Mouse (Mus musculus) neural tube, embryonic 13.5 days (tissue): ENCODE data around the gene Fancd2. TPM values are rescaled to one million over a fixed set of nuclear protein-coding genes. Genes with fewer than 3 reads are reported as not detected.

ENCODE experiments used
- ATAC-seq: fragments of 200-750 bp; cut with Nextera tagmentation; 2 replicates; pipeline ENCODE4 v1.8.0; 2017; ENCODE audit warnings: low read depth, mild to moderate bottlenecking, moderate TSS enrichment, moderate library complexity
- H3K27ac ChIP-seq: fragments of 300-500 bp; sonication (generic); replicated peaks from 2 replicates; pipeline ENCODE4 v1.5.1; 2015; ENCODE audit warnings: moderate library complexity, mild to moderate bottlenecking, inconsistent platforms
- H3K27me3 ChIP-seq: fragments of 300-500 bp; sonication (generic); 2 replicates; pipeline ENCODE4 v1.6.1; 2015; ENCODE audit warnings: mild to moderate bottlenecking, inconsistent platforms
- H3K36me3 ChIP-seq: fragments of 300-500 bp; sonication (generic); 2 replicates; pipeline ENCODE4 v1.6.1; 2015; ENCODE audit warnings: mild to moderate bottlenecking, inconsistent platforms
- H3K4me1 ChIP-seq: fragments of 300-500 bp; sonication (generic); replicated peaks from 2 replicates; pipeline ENCODE4 v1.6.1; 2015; ENCODE audit warnings: inconsistent platforms
- H3K4me2 ChIP-seq: fragments of 300-500 bp; sonication (generic); 2 replicates; pipeline ENCODE4 v1.6.1; 2015; ENCODE audit warnings: inconsistent platforms, mild to moderate bottlenecking, moderate library complexity
- H3K4me3 ChIP-seq: fragments of 300-500 bp; sonication (generic); 2 replicates; pipeline ENCODE4 v1.5.1; 2015; ENCODE audit warnings: mild to moderate bottlenecking, inconsistent platforms
- H3K9ac ChIP-seq: fragments of 300-500 bp; sonication (generic); 2 replicates; pipeline ENCODE4 v1.6.1; 2015; ENCODE audit warnings: moderate library complexity, mild to moderate bottlenecking, inconsistent platforms
- H3K9me3 ChIP-seq: fragments of 300-500 bp; sonication (generic); 2 replicates; pipeline ENCODE4 v1.6.1; 2016; ENCODE audit warnings: inconsistent platforms
- WGBS: fragments of 180-500 bp; shearing (Covaris S2); methylation state at CpG from one replicate; pipeline ENCODE4 v1.1.7; 2015; 5-methylcytosine and 5-hydroxymethylcytosine counted together
- polyA plus RNA-seq: library from polyadenylated mRNA; unstranded; fragments of >200 nt; fragmentation: Nextera tagmentation; extraction: Ambion mirVana; gene quantifications from 2 replicates; pipeline ENCODE4 v1.2.1, GENCODE M21; 2015

Fancd2 gene
- polyA plus RNA-seq, 1 experiment from 2014 or later, result 2.1 TPM

GRCm38 (mm10) chr6:113534886-113535285 lies 3.4 kb downstream of the Fancd2 start:
- Histone ChIP-seq H3K27ac (no peak overlapping the region), H3K9me3 (no peaks in the 10 kb centered on the region), H3K9ac (no peak overlapping the region), H3K4me1 (peaks cover 17% of the 10 kb centered on the region), H3K27me3 (no peaks in the 10 kb centered on the region), H3K4me2 (no peak overlapping the region), H3K4me3 (no peak overlapping the region), H3K36me3 (0 out of 2 replicates have a peak, but pooled peaks cover under 1% of the 10 kb centered on the region)
- 88% methylated on average over 7 of the region's 7 CpGs for WGBS
- no peak for ATAC-seq

DNA sequence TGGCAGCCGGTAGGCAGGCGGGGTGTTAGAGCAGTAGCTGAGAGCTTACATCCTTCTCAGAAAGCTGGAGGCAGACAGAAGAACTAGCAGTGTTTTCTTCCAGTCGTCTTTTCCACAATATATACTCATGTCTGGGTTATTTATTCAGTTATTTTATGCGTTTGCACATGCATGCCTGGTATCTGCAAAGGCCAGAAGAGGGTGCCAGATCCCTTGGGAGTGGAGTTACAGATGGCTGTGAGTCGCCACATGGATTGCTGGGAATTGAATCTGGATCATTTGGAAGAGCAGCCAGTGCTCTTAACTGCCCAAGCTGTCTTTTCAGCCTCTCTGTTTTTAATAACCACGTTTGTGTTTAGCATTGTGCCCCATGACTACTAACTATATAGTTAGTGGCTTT lies 10.1 kb downstream of the Fancd2 start:
- no peak for ATAC-seq
- 88% methylated on average over 6 of the region's 6 CpGs for WGBS
- Histone ChIP-seq H3K36me3 (no peaks in the 10 kb centered on the region), H3K9ac (no peak overlapping the region), H3K9me3 (no peaks in the 10 kb centered on the region), H3K4me3 (no peak overlapping the region), H3K4me1 (no peaks in the 10 kb centered on the region), H3K4me2 (no peak overlapping the region), H3K27me3 (no peaks in the 10 kb centered on the region), H3K27ac (no peak overlapping the region)

- no peak overlapping the region for H3K4me3 ChIP-seq
- no peaks in the 10 kb centered on the region for H3K4me1 ChIP-seq
- H3K9me3 ChIP-seq, result no peaks in the 10 kb centered on the region
- H3K9ac ChIP-seq, result no peak overlapping the region
- H3K27me3 ChIP-seq, result no peaks in the 10 kb centered on the region
- 93% methylated on average over 9 of the region's 12 CpGs for WGBS
- H3K4me2 ChIP-seq, result no peak overlapping the region
- no peak overlapping the region for H3K27ac ChIP-seq
- ATAC-seq, result no peak
- H3K36me3 ChIP-seq, result no peaks in the 10 kb centered on the region
These were observed 12.5 kb downstream of the Fancd2 start for GRCm38 (mm10) chr6:113543906-113544481.

GRCm38 (mm10) chr6:113559736-113560135 lies 28.3 kb downstream of the Fancd2 start:
- Histone ChIP-seq H3K4me1 (no peaks in the 10 kb centered on the region), H3K9me3 (no peaks in the 10 kb centered on the region), H3K36me3 (no peaks in the 10 kb centered on the region), H3K9ac (no peak overlapping the region), H3K27ac (no peak overlapping the region), H3K4me3 (no peak overlapping the region), H3K4me2 (no peak overlapping the region), H3K27me3 (no peaks in the 10 kb centered on the region)
- no peak for ATAC-seq
- WGBS, result 65% methylated on average over 6 of the region's 6 CpGs

GRCm38 (mm10) chr6:113564557-113564956 lies 33.1 kb downstream of the Fancd2 start:
- no peak for ATAC-seq
- Histone ChIP-seq H3K9me3 (no peaks in the 10 kb centered on the region), H3K4me2 (no peak overlapping the region), H3K27me3 (no peaks in the 10 kb centered on the region), H3K9ac (no peak overlapping the region), H3K4me3 (no peak overlapping the region), H3K4me1 (no peaks in the 10 kb centered on the region), H3K36me3 (no peaks in the 10 kb centered on the region), H3K27ac (no peak overlapping the region)
- WGBS, result 94% methylated on average over 1 of the region's 1 CpGs

- Histone ChIP-seq H3K9me3 (no peaks in the 10 kb centered on the region), H3K9ac (no peak overlapping the region), H3K27ac (no peak overlapping the region), H3K36me3 (no peaks in the 10 kb centered on the region), H3K4me3 (no peak overlapping the region), H3K27me3 (no peaks in the 10 kb centered on the region), H3K4me1 (no peaks in the 10 kb centered on the region), H3K4me2 (no peak overlapping the region)
- no peak for ATAC-seq
- 94% methylated on average over 6 of the region's 6 CpGs for WGBS
These were observed 44.6 kb downstream of the Fancd2 start for GRCm38 (mm10) chr6:113576044-113576443.

- no peak overlapping the region for H3K9ac ChIP-seq
- no peaks in the 10 kb centered on the region for H3K36me3 ChIP-seq
- H3K4me1 ChIP-seq, result no peaks in the 10 kb centered on the region
- no peak overlapping the region for H3K4me2 ChIP-seq
- WGBS, result 98% methylated on average over 3 of the region's 3 CpGs
- no peak for ATAC-seq
- no peaks in the 10 kb centered on the region for H3K27me3 ChIP-seq
- no peak overlapping the region for H3K4me3 ChIP-seq
- no peak overlapping the region for H3K27ac ChIP-seq
- no peaks in the 10 kb centered on the region for H3K9me3 ChIP-seq
These were observed 47.8 kb downstream of the Fancd2 start for GRCm38 (mm10) chr6:113579306-113579705.

GRCm38 (mm10) chr6:113583023-113583422 lies 51.5 kb downstream of the Fancd2 start:
- Histone ChIP-seq H3K4me1 (0 out of 2 replicates have a peak, but pooled peaks cover 7% of the 10 kb centered on the region), H3K27me3 (no peaks in the 10 kb centered on the region), H3K36me3 (no peaks in the 10 kb centered on the region), H3K9ac (no peak overlapping the region), H3K27ac (no peak overlapping the region), H3K4me3 (no peak overlapping the region), H3K9me3 (no peaks in the 10 kb centered on the region), H3K4me2 (no peak overlapping the region)
- ATAC-seq, result no peak
- WGBS, result 98% methylated on average over 4 of the region's 4 CpGs

DNA sequence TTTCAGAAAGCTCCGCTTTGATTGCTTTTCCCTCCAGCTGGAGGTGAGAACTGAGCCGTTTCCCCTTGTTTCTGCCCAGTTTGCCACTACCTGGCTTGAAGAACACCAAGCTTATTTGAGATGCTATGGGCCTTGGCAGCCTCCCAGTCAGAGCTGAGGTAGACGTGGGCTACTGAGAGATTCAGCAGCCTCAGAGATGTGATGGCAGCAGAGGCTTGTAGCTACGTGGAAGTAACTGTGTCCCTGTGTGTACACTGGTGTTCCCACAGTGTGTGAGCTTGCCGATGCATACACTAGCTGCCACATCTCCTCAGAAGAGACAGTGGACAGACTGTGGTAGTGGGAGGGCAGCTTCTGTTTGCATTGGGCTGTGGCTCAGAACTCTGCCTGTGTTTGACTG lies 53.6 kb downstream of the Fancd2 start:
- Histone ChIP-seq H3K4me1 (0 out of 2 replicates have a peak, but pooled peaks cover 7% of the 10 kb centered on the region), H3K27me3 (no peaks in the 10 kb centered on the region), H3K4me3 (no peak overlapping the region), H3K27ac (no peak overlapping the region), H3K9ac (no peak overlapping the region), H3K9me3 (no peaks in the 10 kb centered on the region), H3K4me2 (no peak overlapping the region), H3K36me3 (no peaks in the 10 kb centered on the region)
- ATAC-seq, result no peak
- 90% methylated on average over 5 of the region's 5 CpGs for WGBS

DNA sequence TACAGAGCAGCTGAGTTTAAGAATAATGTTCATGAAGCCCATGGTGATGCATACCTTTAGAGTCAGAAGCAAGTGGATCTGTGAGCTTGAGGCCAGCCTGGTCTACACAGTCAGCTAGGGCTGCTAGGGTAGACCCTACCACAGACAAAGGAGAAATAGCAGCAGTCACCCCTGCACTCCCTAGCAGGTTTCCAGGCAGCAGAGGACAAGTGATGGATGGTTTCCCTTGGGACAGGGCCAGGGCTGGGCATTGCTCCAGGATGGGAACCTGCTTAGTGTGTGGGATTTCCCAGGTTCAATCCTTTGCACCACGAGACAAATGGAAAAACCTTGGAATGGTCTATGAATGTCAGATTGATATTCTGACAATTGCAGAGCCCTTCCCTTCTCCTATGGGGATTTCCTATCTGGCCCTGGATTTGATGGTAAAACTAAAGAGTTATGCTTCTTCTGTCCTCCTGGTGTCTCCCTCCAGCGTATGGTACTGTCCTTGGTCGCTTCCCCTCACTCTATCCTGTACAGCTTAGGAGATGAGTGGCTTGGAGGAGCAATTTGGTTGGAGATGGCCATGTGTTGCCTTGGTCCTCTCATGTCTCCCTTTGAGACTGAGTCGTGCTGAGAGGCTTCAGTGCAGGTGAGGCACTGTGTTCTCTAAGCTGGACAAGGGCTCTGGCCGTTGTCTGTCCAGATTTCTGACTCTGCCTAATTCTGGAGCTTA lies 55.1 kb downstream of the Fancd2 start:
- Histone ChIP-seq H3K27ac (no peak overlapping the region), H3K4me1 (0 out of 2 replicates have a peak, but pooled peaks cover 7% of the 10 kb centered on the region), H3K4me3 (no peak overlapping the region), H3K9me3 (no peaks in the 10 kb centered on the region), H3K9ac (no peak overlapping the region), H3K27me3 (no peaks in the 10 kb centered on the region), H3K36me3 (no peaks in the 10 kb centered on the region), H3K4me2 (no peak overlapping the region)
- peak; percentile 56 for ATAC-seq
- 81% methylated on average over 5 of the region's 5 CpGs for WGBS

DNA sequence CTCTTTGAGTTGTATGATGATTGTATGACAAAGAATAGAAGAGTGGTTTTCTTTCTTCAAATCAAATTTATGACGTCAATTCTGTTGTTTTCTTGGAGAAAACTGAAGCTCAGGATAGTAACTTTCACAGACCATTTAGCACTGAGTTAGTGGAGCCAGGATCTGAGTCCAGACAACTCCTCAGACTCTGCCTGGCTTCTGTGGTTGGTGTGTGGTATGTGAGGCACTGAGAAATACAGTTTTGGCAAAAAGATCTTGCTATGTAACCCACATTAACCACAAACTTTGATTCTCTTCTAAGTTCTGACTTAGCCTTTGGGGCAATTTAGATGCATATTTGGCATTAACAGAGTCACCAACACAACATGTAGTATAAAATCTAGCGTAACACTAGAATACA lies 61.2 kb downstream of the Fancd2 start:
- no peak for ATAC-seq
- no peak overlapping the region for H3K4me2 ChIP-seq
- H3K27ac ChIP-seq, result no peak overlapping the region
- H3K9me3 ChIP-seq, result no peaks in the 10 kb centered on the region
- WGBS, result 99% methylated on average over 2 of the region's 2 CpGs
- no peaks in the 10 kb centered on the region for H3K27me3 ChIP-seq
- H3K36me3 ChIP-seq, result no peaks in the 10 kb centered on the region
- no peak overlapping the region for H3K9ac ChIP-seq
- H3K4me3 ChIP-seq, result no peak overlapping the region
- no peaks in the 10 kb centered on the region for H3K4me1 ChIP-seq

- Histone ChIP-seq H3K4me1 (peaks cover 5% of the 10 kb centered on the region; the same call in 1 of the 2 replicates), H3K27me3 (no peaks in the 10 kb centered on the region), H3K4me3 (no peak overlapping the region), H3K4me2 (no peak overlapping the region), H3K9ac (no peak overlapping the region), H3K9me3 (no peaks in the 10 kb centered on the region), H3K27ac (no peak overlapping the region), H3K36me3 (no peaks in the 10 kb centered on the region)
- 94% methylated on average over 4 of the region's 4 CpGs for WGBS
- no peak for ATAC-seq
These were observed 66.5 kb downstream of the Fancd2 start for GRCm38 (mm10) chr6:113597945-113598344.

GRCm38 (mm10) chr6:113599833-113600232 lies 68.4 kb downstream of the Fancd2 start:
- ATAC-seq, result no peak
- Histone ChIP-seq H3K4me1 (peaks cover 5% of the 10 kb centered on the region; the same call in 1 of the 2 replicates), H3K27me3 (no peaks in the 10 kb centered on the region), H3K9ac (no peak overlapping the region), H3K9me3 (no peaks in the 10 kb centered on the region), H3K27ac (no peak overlapping the region), H3K4me2 (no peak overlapping the region), H3K36me3 (no peaks in the 10 kb centered on the region), H3K4me3 (no peak overlapping the region)
- WGBS, result 81% methylated on average over 5 of the region's 5 CpGs
